Mouse (Mus musculus) Patski (cell line): ENCODE measurements around the gene 2010111I01Rik. TPM values are rescaled to one million over a fixed set of nuclear protein-coding genes. Genes with fewer than 3 reads are reported as not detected.
A peak's percentile ranks its signal among the peaks of the same experiment; 100 is the strongest.

Experiments used
- ATAC-seq: fragments of 100-300 bp; one replicate; pipeline ENCODE4 v1.8.0; 2021
- CTCF ChIA-PET: fragments of 350-600 bp; sonication (Branson Sonifier 250); formaldehyde crosslinking; loops from one replicate; lab custom pipeline; 2022; ENCODE audit warnings: inconsistent platforms; lab: Charles Lee
- POLR2A ChIA-PET: fragments of 350-600 bp; sonication (Branson Sonifier 250); formaldehyde crosslinking; loops from one replicate; lab custom pipeline; 2022; ENCODE audit warnings: antibody characterized with exemption, inconsistent platforms; lab: Charles Lee
- DNase-seq: peaks from one replicate; pipeline ENCODE4 v3.0.0-alpha.2; 2011; ENCODE audit warnings: low read depth, low spot score
- H3K27me3 ChIP-seq: fragments of 371-371 bp; one replicate; pipeline ENCODE4 v1.5.1; 2021
- CTCF ChIP-seq: fragments of 100-300 bp; IDR thresholded peaks from one replicate; pipeline ENCODE4 v1.5.1; 2021
- in situ Hi-C: fragments of 300-500 bp; cut with MboI; formaldehyde crosslinking; loops from 3 replicates; pipeline ENCODE4 v1.11.1; 2018; ENCODE audit warnings: low pct_unique_long_range_greater_than_20kb, mixed read lengths
- polyA plus RNA-seq: library from polyadenylated mRNA; unstranded; gene quantifications from one replicate; pipeline ENCODE4 v1.2.3, GENCODE M21; 2021

2010111I01Rik gene
- polyA plus RNA-seq, 1 experiment from 2014 or later = 98.5 TPM

DNA sequence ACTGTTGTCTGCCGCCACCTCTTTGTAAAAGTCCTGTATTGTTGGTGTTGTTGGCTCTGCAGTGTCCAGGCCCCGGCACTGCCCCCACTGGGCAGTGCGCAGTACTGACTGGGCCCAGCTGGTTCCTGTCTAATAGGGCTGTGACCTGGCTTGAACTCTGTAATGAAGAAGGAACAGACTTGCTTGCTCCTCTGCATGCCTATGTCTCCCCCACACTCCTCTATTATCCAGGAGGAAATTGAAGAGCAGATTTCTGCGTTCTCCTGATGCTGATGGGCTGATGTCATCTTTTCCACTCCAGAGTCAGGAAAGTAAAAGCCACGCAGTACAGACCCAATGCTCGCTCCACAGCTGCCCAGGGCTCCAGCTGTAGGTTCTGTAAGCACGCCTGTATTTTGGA lies 292.1 kb downstream of the 2010111I01Rik start:
- DNase-seq (no peak), ATAC-seq (peak; percentile 36)
- in situ Hi-C loops = no loop called here
- CTCF ChIA-PET = interaction anchor here (1.7 kb wide), 1 partner anchor 21 kb away, joined by 5 read pairs; no protein-coding TSS in a partner anchor
- no peaks in the 10 kb centered on the region for H3K27me3 ChIP-seq
- POLR2A ChIA-PET = interaction anchor here (0.9 to 2.0 kb wide), 2 partner anchors 13 to 17 kb away, joined by 3 to 8 read pairs; no protein-coding TSS in a partner anchor
- TF ChIP-seq CTCF = peak; percentile 71

DNA sequence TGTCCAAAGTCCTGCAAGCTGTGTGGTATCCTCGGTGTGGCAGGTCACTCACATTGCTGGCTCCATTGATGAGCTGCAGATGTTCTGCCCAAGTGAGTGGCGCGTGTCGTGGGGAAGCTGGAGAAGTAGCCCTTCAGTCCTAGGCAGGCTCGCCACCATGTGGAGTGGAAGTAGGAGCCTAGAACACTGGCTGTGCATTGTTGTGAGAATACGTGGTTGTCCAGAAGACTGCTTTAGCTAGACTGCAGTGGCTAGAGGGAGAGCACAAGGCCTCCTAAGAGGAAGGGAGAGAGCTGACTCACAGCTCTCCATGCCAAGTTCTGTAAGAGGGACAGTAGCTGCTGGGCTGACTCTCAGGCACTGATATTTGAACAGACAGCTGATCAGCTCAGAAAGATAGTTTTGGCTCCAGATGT lies 293.5 kb downstream of the 2010111I01Rik start:
- no peaks in the 10 kb centered on the region for H3K27me3 ChIP-seq
- DNase-seq (no peak), ATAC-seq (peak; percentile 73)
- POLR2A ChIA-PET = interaction anchor here (0.6 to 2.0 kb wide), 2 partner anchors 15 to 198 kb away, joined by 4 to 8 read pairs; no protein-coding TSS in a partner anchor
- in situ Hi-C loops = no loop called here
- CTCF ChIA-PET = interaction anchor here (0.9 to 1.7 kb wide), 5 partner anchors 13 to 212 kb away, joined by 3 to 5 read pairs (median 3); no protein-coding TSS in a partner anchor
- TF ChIP-seq CTCF = no peak

- TF ChIP-seq CTCF = no peak
- H3K27me3 ChIP-seq = no peaks in the 10 kb centered on the region
- POLR2A ChIA-PET = interaction anchor here (0.6 to 2.0 kb wide), 4 partner anchors 15 to 212 kb away, joined by 3 to 8 read pairs (median 4); no protein-coding TSS in a partner anchor
- ATAC-seq (peak; percentile 2), DNase-seq (no peak)
- in situ Hi-C loops = no loop called here
- CTCF ChIA-PET = interaction anchor here (0.9 to 1.7 kb wide), 4 partner anchors 12 to 213 kb away, joined by 3 to 4 read pairs (median 3); no protein-coding TSS in a partner anchor
Measured at GRCm38 (mm10) chr13:63258671-63259070, 294.0 kb downstream of the 2010111I01Rik start.

- ATAC-seq = no peak
- DNase-seq = no peak
- no peaks in the 10 kb centered on the region for H3K27me3 ChIP-seq
- TF ChIP-seq CTCF = no peak
- ChIA-PET POLR2A (interaction anchor here (0.7 to 1.9 kb wide), 6 partner anchors 9 to 332 kb away, joined by 3 to 6 read pairs (median 3); no protein-coding TSS in a partner anchor), CTCF (interaction anchor here (1.9 to 2.1 kb wide), 2 partner anchors 14 to 213 kb away, joined by 4 to 8 read pairs; no protein-coding TSS in a partner anchor)
- in situ Hi-C loops = no loop called here
Measured at GRCm38 (mm10) chr13:63260133-63260532, 295.4 kb downstream of the 2010111I01Rik start.

GRCm38 (mm10) chr13:63260753-63261631 lies 296.3 kb downstream of the 2010111I01Rik start:
- ATAC-seq = no peak
- in situ Hi-C loops = no loop called here
- no peak for DNase-seq
- ChIA-PET POLR2A (interaction anchor here (0.8 to 1.9 kb wide), 5 partner anchors 9 to 50 kb away, joined by 3 to 6 read pairs (median 3); no protein-coding TSS in a partner anchor), CTCF (interaction anchor here (0.8 to 2.1 kb wide), 3 partner anchors 13 to 214 kb away, joined by 3 to 8 read pairs (median 4); no protein-coding TSS in a partner anchor)
- H3K27me3 ChIP-seq = no peaks in the 10 kb centered on the region
- TF ChIP-seq CTCF = no peak

DNA sequence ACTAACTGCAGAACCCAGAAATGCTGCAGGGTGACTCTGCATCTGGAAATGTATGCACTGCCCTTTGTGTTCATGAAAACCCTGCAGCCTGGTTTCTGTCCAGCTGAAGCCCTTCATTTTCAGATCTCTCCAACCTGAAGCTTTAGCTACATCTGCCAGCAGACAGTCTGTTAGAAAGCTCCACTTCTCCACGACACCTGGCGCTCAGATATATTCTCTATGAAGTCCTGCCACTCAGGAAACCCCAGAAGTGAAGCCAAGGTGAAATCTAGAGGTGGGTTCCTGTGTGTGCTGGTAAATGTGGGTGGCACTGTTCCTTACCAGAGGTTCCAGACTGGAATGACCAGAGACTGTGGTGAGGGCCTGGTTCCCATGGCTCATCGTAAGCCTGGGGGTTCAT lies 297.0 kb downstream of the 2010111I01Rik start:
- in situ Hi-C loops = no loop called here
- ChIA-PET POLR2A (interaction anchor here (1.6 kb wide), 1 partner anchor 30 kb away, joined by 3 read pairs; no protein-coding TSS in a partner anchor), CTCF (no interaction called here)
- no peaks in the 10 kb centered on the region for H3K27me3 ChIP-seq
- TF ChIP-seq CTCF = no peak
- DNase-seq (no peak), ATAC-seq (no peak)

GRCm38 (mm10) chr13:63262168-63262957 lies 297.7 kb downstream of the 2010111I01Rik start:
- ChIA-PET POLR2A (interaction anchor here (0.7 to 1.6 kb wide), 2 partner anchors 14 to 31 kb away, joined by 3 to 7 read pairs; no protein-coding TSS in a partner anchor), CTCF (interaction anchor here (0.8 kb wide), 1 partner anchor 9 kb away, joined by 3 read pairs; no protein-coding TSS in a partner anchor)
- H3K27me3 ChIP-seq = no peaks in the 10 kb centered on the region
- ATAC-seq (no peak), DNase-seq (no peak)
- in situ Hi-C loops = no loop called here
- TF ChIP-seq CTCF = no peak

DNA sequence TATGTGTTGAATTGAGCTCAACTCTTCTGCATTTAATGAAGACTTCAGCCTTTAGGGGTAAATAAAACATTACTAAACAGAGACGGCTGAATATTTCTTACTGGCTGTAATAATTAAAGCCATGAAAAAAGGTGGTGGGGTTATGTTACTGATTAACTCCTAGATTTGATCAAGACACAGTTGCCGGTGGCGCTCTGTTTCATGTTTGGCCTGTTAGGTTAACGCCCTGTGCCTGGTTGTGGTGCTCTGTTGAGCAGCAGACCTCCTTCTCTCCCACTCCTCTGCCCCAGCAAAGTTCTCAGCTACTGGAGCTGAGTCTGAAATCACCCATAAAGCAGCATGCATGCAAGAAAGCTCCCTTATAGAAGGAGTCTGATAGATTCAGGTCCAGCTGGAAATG lies 303.7 kb downstream of the 2010111I01Rik start:
- TF ChIP-seq CTCF = no peak
- POLR2A ChIA-PET = interaction anchor here (0.7 to 1.6 kb wide), 4 partner anchors 9 to 75 kb away, joined by 3 to 6 read pairs (median 4); no protein-coding TSS in a partner anchor

DNA sequence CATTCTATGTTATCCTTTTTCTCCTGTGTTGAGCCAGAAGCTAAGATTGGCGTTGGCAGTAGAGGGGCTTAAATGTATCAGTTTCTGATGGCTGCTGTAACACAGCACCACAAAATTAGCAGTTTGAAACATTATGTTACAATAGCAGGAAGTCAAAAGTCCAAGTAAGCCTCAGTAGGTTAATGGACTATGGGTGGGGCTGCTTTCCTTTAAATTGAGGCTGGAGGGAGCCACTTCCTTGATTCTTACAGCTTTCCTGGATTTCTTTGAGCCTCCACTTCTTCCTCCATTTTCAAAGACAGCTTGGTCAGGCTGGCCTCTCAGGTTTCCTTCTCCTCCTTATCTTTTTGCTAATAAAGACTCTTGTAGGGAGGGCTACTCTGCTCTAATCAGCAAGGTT lies 304.1 kb downstream of the 2010111I01Rik start:
- no peaks in the 10 kb centered on the region for H3K27me3 ChIP-seq
- ChIA-PET CTCF (interaction anchor here (0.7 to 1.9 kb wide), 7 partner anchors 8 to 1130 kb away, joined by 3 to 10 read pairs (median 3); no protein-coding TSS in a partner anchor), POLR2A (interaction anchor here (0.7 to 1.6 kb wide), 4 partner anchors 9 to 76 kb away, joined by 3 to 6 read pairs (median 4); no protein-coding TSS in a partner anchor)
- DNase-seq (no peak), ATAC-seq (no peak)
- in situ Hi-C loops = no loop called here
- no peak for TF ChIP-seq CTCF

More for the DNA sequence above, 303.7 kb downstream of the 2010111I01Rik start:
- DNase-seq (no peak), ATAC-seq (no peak)
- CTCF ChIA-PET = interaction anchor here (0.7 to 1.9 kb wide), 6 partner anchors 9 to 1131 kb away, joined by 3 to 10 read pairs (median 4); no protein-coding TSS in a partner anchor
- in situ Hi-C loops = no loop called here
- H3K27me3 ChIP-seq = no peaks in the 10 kb centered on the region
